Mouse (Mus musculus) embryo, embryonic 9.5 days (tissue): ENCODE results near the gene Fars2.

ENCODE experiments used
- DNase-seq: peaks from one replicate; pipeline ENCODE4 v3.0.0-alpha.2; 2017; ENCODE audit errors: extremely low spot score

The Fars2 gene

DNA sequence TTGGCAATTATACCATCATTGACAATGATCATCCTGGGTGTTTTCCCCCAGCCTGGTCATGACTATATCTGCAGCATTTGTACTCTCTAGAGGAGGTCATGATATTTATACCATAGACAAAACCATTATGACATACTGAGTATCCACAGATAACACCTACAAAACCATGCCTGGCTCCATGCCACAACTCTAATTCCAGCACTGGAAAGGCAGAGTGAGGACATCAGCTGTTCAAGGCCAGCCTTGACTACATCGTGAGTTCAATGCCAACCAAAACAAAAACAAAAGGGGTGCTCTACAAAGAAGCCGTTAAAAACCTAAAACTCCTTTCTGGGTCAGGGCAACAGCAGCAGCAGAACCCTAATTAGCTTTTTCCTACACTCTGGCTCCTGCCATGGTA, 392.9 kb downstream of the Fars2 start:
- DNase-seq: no peak

GRCm38 (mm10) chr13:36513126-36513525, 395.9 kb downstream of the Fars2 start:
- DNase-seq: no peak

DNA sequence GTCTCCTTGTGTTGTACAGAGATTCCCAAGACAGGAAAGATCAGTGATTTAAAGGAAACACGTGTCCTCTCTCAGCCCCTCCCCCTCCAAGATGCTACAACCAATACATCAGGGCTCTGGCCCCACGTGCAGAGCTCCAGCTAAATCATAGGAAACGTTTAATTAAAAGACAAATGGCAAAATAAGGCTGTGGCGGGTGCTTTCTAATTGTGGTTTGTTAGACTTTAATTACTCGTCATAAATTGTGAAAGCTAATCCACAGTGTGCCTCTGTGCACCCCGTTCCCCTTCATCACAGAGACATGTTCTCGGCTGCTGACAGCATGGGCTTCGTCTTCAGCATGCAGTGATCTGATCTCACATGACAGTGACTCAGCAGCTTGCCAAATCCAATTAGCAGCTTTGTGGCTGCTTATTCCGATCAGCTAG, 400.9 kb downstream of the Fars2 start:
- DNase-seq: no peak

DNA sequence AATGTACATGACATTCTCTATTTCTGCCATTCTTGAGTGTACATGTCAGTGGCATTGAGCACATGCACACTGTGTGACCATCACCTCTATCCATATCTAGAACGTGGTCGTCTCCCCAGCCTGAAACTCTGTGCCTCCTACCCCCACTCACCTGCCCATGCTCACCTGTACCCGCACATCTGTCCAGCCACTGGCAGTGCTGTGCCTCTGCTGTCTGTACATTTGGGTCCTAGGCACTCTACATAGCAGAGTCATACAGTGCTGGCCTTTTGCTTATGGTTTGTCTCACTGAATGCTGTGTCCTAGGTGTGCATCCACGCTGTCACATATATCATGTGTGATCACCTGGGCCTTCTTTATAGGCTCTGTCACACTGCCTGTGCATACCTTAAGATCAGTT, 410.5 kb downstream of the Fars2 start:
- no peak for DNase-seq

- no peak for DNase-seq
Measured at GRCm38 (mm10) chr13:36528223-36528895, 411.1 kb downstream of the Fars2 start.

DNA sequence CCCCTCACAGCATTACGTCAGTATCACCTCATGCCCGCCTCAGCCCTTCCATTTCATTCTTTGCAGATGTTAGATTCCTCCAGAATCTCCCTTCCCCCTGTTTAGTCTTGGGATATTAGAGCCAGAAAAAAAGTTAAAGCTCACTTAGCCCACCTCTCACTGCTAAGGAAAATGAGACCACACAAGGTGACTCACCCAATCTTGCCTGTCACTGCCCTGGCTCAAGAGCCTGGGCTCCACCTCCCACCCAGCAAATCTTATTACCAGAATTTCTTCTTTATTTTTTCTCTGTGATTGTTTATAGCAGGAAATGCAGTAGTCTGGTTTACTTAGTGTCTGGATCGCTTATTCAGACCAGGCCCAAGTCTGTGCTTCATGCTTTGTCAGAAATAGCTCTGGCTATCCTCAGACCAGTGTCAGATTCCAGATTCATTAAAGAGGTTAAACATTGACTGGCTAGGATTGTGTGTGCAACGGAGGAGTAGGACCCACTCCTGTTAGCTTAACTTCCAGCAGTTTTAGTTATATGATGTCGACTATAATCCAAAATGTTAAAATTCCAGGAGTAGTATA, 412.3 kb downstream of the Fars2 start:
- no peak for DNase-seq

DNA sequence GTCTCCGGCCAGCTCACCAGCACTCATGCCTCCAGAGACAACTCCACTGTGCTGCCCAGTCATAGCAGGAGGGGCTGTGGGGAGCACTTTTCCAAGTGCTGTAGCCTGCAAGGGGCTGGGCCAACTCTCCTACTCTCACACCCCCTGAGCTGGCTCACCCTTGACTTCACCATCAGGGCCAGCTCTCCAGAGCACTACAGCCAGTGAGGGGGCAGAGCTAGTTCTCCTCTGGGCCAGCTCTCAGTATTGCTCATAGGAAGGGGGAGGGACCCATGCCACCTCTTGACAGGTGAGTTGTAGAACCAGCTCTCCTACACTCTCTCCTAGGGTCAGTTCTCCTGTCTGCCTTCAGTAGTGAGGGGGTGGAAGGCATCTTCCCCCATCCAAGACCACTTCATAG, 413.6 kb downstream of the Fars2 start:
- DNase-seq: no peak

GRCm38 (mm10) chr13:36531893-36532292, 414.7 kb downstream of the Fars2 start:
- DNase-seq: no peak

GRCm38 (mm10) chr13:36533071-36533470, 415.9 kb downstream of the Fars2 start:
- DNase-seq: no peak

GRCm38 (mm10) chr13:36533518-36533917, 416.3 kb downstream of the Fars2 start:
- no peak for DNase-seq

DNA sequence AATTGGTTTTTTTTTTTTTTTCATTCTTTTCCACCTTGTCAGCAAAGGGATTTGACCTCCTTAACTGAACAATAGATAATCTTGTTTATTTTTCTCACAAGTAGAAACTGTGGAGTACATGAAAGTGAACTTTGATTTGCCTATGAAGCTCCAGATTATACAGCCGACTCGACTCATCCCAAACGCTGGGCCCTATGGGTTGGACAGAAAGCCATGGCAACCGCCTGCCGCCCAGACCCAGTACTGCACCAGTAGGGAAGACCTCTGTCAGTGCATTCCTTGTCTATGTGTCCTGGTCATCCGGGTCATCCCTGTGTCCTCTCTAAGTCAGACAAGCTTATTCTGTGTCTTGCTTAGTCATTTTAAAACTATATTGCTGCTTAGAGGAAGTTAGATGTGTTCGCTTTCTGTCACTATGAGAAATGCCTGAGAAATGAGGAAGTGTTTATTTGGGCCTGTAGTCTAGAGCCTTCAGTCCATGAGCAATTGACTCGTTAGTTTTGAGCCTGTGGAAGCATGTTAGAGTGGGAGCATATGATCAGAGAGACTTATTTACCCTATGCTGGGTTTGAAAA, 416.8 kb downstream of the Fars2 start:
- no peak for DNase-seq

- DNase-seq: no peak
Measured at GRCm38 (mm10) chr13:36537580-36537979, 420.4 kb downstream of the Fars2 start.

DNA sequence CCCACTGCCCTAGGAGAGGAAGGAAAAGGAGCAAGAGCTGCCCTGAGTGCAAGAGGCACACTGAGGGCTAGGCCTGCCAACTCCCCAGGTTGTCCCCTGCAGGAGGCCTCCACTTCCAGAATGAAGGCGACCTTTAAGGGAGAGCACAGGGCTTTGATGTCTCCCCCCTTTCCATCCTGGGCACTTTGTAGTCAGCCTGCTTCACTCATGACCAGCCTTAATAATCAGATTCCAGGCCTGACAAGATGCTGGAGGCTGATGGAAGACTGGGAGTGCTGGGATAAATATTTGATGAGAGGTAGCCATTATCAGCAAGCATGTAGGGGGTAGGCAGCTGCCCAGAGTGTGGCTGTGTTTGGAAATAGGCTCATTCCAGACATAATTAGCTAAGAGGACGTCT, 421.2 kb downstream of the Fars2 start:
- no peak for DNase-seq

GRCm38 (mm10) chr13:36540231-36540630, 423.0 kb downstream of the Fars2 start:
- DNase-seq: no peak

DNA sequence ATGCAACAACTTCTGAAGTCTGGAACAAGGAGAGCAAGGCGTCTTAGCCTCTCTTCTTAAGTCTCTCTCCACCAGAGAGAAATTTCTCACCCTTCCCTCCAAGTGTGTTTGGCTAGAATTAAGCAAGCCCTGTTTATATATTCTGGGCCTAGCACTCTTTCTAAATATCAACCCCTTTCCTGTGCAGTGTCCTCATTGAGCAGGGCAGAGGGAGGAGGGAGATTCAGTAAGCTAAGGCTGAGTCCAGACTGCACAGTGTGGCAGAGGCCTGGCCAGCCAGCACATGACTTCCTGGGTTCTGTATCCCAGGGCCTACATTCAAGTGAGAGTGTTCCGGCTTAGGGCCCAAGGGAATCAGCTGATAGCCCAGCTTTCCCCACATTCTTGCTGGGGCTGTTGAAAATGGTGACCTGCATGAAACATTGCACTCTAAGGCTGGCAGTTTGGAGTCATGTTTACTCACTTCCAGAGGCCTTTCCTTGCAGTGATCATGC, 424.1 kb downstream of the Fars2 start:
- DNase-seq: no peak

GRCm38 (mm10) chr13:36550694-36551093, 433.5 kb downstream of the Fars2 start:
- no peak for DNase-seq

DNA sequence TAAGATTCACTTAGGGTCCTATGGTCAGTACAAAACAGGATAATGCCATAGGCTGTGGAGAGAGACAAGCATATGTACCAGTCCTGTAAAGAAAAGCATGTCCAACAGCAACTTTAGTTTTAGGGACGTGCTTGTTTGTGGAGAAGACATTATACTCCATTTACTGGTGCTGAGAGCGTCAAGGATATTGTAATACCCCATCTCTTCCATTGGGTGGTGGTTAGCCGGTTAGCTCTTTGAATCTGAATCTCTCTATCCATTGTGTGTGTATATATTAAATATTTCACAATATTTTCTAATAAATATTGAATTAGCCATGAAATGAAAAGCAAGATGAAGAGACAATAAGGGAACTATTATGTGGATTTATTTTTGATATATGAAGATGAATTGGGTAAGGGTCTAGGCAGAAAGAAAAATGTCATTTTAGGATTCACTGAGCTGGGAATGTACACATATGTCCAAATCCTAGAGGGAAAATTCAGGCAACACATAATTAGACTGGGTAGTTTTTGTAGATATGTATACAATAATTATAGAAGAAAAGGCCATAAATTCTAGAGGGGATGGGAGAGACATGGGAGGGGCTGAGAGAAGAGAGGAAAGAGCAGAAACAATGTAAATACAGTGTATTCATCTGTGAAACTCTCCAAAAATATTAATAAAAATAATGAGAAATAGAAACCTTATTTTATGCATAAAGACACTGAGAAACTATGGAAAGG, 435.5 kb downstream of the Fars2 start:
- no peak for DNase-seq

DNA sequence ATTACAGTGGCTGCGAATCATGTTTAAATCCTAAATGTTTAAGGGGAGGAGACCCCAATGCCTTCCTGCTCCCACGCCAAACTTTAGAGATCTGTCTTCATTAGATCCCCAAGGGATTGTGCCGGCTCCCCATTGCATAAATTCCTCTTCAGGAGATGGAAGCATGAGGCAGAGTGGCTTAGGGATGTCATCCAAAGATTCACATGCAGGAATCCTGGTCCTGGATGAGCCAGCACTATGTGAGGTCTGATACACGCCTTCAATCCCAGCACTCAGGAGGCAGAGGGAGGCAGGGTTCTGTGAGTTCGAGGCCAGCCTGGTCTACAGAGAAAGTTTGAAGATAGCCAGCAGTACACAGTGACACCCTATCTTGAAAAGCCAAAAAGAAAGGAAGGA, 436.0 kb downstream of the Fars2 start:
- DNase-seq: no peak

DNA sequence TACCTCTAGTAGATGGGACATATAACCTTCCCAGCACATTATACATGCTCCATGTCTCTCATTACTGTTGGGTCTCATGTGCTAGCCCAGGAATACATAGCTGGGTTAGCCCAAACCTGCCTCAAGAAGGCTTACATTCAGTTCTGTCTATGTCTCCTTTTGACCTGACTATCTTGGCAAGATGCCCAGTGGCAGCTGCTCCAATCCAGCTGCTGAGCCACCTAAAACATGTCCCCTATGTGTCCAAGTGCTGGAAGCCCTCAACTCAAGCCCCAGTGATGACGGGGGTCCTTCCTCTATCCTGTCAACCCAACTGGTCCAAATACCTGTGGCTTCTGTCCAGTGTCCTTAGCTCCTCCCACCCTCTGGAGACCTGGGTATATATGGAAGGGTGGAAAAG, 437.5 kb downstream of the Fars2 start:
- DNase-seq: no peak

GRCm38 (mm10) chr13:36562447-36563441, 445.5 kb downstream of the Fars2 start:
- no peak for DNase-seq

- DNase-seq: no peak
Measured at GRCm38 (mm10) chr13:36564764-36565315, 447.6 kb downstream of the Fars2 start.
